Mouse (Mus musculus): ENCODE data around the gene Il1rl1.

GRCm38 (mm10) chr1:40414863-40415656 is 14.3 kb upstream of the Il1rl1 start:
- TF ChIP-seq POLR2A (IDR thresholded peaks at IDR 0.05; ENCODE audit: insufficient read depth, low read depth, low read length) = no peak
- TF ChIP-seq EP300 (IDR thresholded peaks at IDR 0.05; ENCODE audit: insufficient read depth, low read depth, low read length) = no peak

Measured in heart, adult 2 months (tissue).